Mouse (Mus musculus): Measurements from ENCODE around the gene Gm4559. TPM values are rescaled to one million over a fixed set of nuclear protein-coding genes. Genes with fewer than 3 reads are reported as not detected.
"Not testable (repeated sequence)": the region's sequence is repeated elsewhere in the genome, so short reads cannot be mapped to it uniquely, and the experiment has no call there.

Gene Gm4559
- polyA plus RNA-seq, 1 experiment from 2014 or later = not detected

GRCm38 (mm10) chr7:142297018-142297417 lies 22.9 kb upstream of the Gm4559 start, which contains the start of gene Krtap5-1:
TSS of gene Krtap5-1 (minus strand) at chr7:142297118.
- not testable (repeated sequence) for H3K27me3 ChIP-seq (replicated peaks); H3K4me2 ChIP-seq; H3K9me3 ChIP-seq; H3K4me3 ChIP-seq; H3K36me3 ChIP-seq; ATAC-seq (ENCODE audit: extremely low read depth, insufficient number of reproducible peaks, low FRiP score, low TSS enrichment); H3K9ac ChIP-seq
- Histone ChIP-seq H3K27ac (replicated peaks) (peak within 1 kb of the TSS; percentile 12; the same call in 1 of the 2 replicates), H3K4me1 (peaks cover 28% of the 10 kb centered on the region)

- ATAC-seq (ENCODE audit: extremely low read depth, insufficient number of reproducible peaks, low FRiP score, low TSS enrichment); H3K9me3 ChIP-seq; H3K27me3 ChIP-seq (replicated peaks); H3K9ac ChIP-seq; H3K4me3 ChIP-seq; H3K4me2 ChIP-seq; H3K36me3 ChIP-seq: not testable (repeated sequence)
- Histone ChIP-seq H3K27ac (replicated peaks) (peak overlapping the region; percentile 12; the same call in 1 of the 2 replicates), H3K4me1 (peaks cover 28% of the 10 kb centered on the region)
- WGBS = 18% methylated on average over 4 of the region's 4 CpGs
These were observed 21.9 kb upstream of the Gm4559 start for GRCm38 (mm10) chr7:142296108-142296507.

- Histone ChIP-seq H3K36me3 (no peaks in the 10 kb centered on the region), H3K27me3 (replicated peaks) (no peaks in the 10 kb centered on the region), H3K4me1 (peaks cover 28% of the 10 kb centered on the region), H3K4me3 (no peak overlapping the region), H3K9ac (no peak overlapping the region), H3K27ac (replicated peaks) (peak overlapping the region; percentile 12; the same call in 1 of the 2 replicates), H3K4me2 (no peak overlapping the region), H3K9me3 (no peaks in the 10 kb centered on the region)
- ATAC-seq (ENCODE audit: extremely low read depth, insufficient number of reproducible peaks, low FRiP score, low TSS enrichment) = no peak
These were observed 21.3 kb upstream of the Gm4559 start for GRCm38 (mm10) chr7:142295418-142295817.

GRCm38 (mm10) chr7:142293851-142294250 lies 19.7 kb upstream of the Gm4559 start:
- WGBS = 0% methylated on average over 2 of the region's 2 CpGs
- ATAC-seq (ENCODE audit: extremely low read depth, insufficient number of reproducible peaks, low FRiP score, low TSS enrichment); H3K4me3 ChIP-seq; H3K36me3 ChIP-seq; H3K9ac ChIP-seq; H3K9me3 ChIP-seq; H3K27ac ChIP-seq (replicated peaks); H3K27me3 ChIP-seq (replicated peaks); H3K4me2 ChIP-seq: not testable (repeated sequence)
- peaks cover 22% of the 10 kb centered on the region for H3K4me1 ChIP-seq

GRCm38 (mm10) chr7:142285910-142286612 lies 11.9 kb upstream of the Gm4559 start:
- H3K27me3 ChIP-seq (replicated peaks); H3K36me3 ChIP-seq; H3K4me3 ChIP-seq; H3K27ac ChIP-seq (replicated peaks); ATAC-seq (ENCODE audit: extremely low read depth, insufficient number of reproducible peaks, low FRiP score, low TSS enrichment); H3K9ac ChIP-seq; H3K4me2 ChIP-seq; H3K9me3 ChIP-seq: not testable (repeated sequence)
- peaks cover 34% of the 10 kb centered on the region for H3K4me1 ChIP-seq
- 35% methylated on average over 9 of the region's 9 CpGs for WGBS

- Histone ChIP-seq H3K27ac (replicated peaks) (peak overlapping the region; percentile 87), H3K4me3 (peak overlapping the region; percentile 66), H3K4me2 (peak overlapping the region; percentile 88), H3K9me3 (no peaks in the 10 kb centered on the region), H3K4me1 (peaks cover 34% of the 10 kb centered on the region), H3K9ac (peak overlapping the region; percentile 87), H3K27me3 (replicated peaks) (no peaks in the 10 kb centered on the region), H3K36me3 (no peaks in the 10 kb centered on the region)
- WGBS = 22% methylated on average over 23 of the region's 23 CpGs
- ATAC-seq (ENCODE audit: extremely low read depth, insufficient number of reproducible peaks, low FRiP score, low TSS enrichment) = no peak; the same call in 1 of the 2 replicates
These were observed 11.1 kb upstream of the Gm4559 start for GRCm38 (mm10) chr7:142285130-142285835.

GRCm38 (mm10) chr7:142284615-142285080 lies 10.5 kb upstream of the Gm4559 start:
- H3K27me3 ChIP-seq (replicated peaks) = no peaks in the 10 kb centered on the region; the same call in 1 of the 2 replicates
- H3K36me3 ChIP-seq = no peaks in the 10 kb centered on the region
- under 1% methylated on average over 19 of the region's 19 CpGs for WGBS
- peaks cover 34% of the 10 kb centered on the region for H3K4me1 ChIP-seq
- peak overlapping the region; percentile 87 for H3K9ac ChIP-seq
- no peaks in the 10 kb centered on the region for H3K9me3 ChIP-seq
- peak; percentile 58; the same call in 1 of the 2 replicates for ATAC-seq (ENCODE audit: extremely low read depth, insufficient number of reproducible peaks, low FRiP score, low TSS enrichment)
- H3K4me2 ChIP-seq = peak overlapping the region; percentile 88
- peak overlapping the region; percentile 87 for H3K27ac ChIP-seq (replicated peaks)
- H3K4me3 ChIP-seq = peak overlapping the region; percentile 66

- H3K9me3 ChIP-seq = no peaks in the 10 kb centered on the region
- peak overlapping the region; percentile 88 for H3K4me2 ChIP-seq
- H3K36me3 ChIP-seq = no peaks in the 10 kb centered on the region
- H3K4me3 ChIP-seq = peak overlapping the region; percentile 66
- 0 out of 2 replicates have a peak, but pooled peaks have one; percentile 34 for ATAC-seq (ENCODE audit: extremely low read depth, insufficient number of reproducible peaks, low FRiP score, low TSS enrichment)
- peaks cover 34% of the 10 kb centered on the region for H3K4me1 ChIP-seq
- WGBS = under 1% methylated on average over 38 of the region's 38 CpGs
- H3K27ac ChIP-seq (replicated peaks) = peak overlapping the region; percentile 87
- H3K27me3 ChIP-seq (replicated peaks) = no peaks in the 10 kb centered on the region; the same call in 1 of the 2 replicates
- H3K9ac ChIP-seq = peak overlapping the region; percentile 87
These were observed 9.9 kb upstream of the Gm4559 start for GRCm38 (mm10) chr7:142284023-142284591.

GRCm38 (mm10) chr7:142282847-142283246 lies 8.7 kb upstream of the Gm4559 start:
- H3K9me3 ChIP-seq; ATAC-seq (ENCODE audit: extremely low read depth, insufficient number of reproducible peaks, low FRiP score, low TSS enrichment); H3K36me3 ChIP-seq; H3K27me3 ChIP-seq (replicated peaks): not testable (repeated sequence)
- peak overlapping the region; percentile 70 for H3K9ac ChIP-seq
- peak overlapping the region; percentile 20; the same call in 1 of the 2 replicates for H3K27ac ChIP-seq (replicated peaks)
- WGBS = 15% methylated on average over 2 of the region's 2 CpGs
- H3K4me2 ChIP-seq = peak overlapping the region; percentile 88
- peak overlapping the region; percentile 66 for H3K4me3 ChIP-seq
- peaks cover 34% of the 10 kb centered on the region for H3K4me1 ChIP-seq

- not testable (repeated sequence) for H3K9ac ChIP-seq; H3K27me3 ChIP-seq (replicated peaks); H3K4me3 ChIP-seq; ATAC-seq (ENCODE audit: extremely low read depth, insufficient number of reproducible peaks, low FRiP score, low TSS enrichment); H3K9me3 ChIP-seq; H3K36me3 ChIP-seq; H3K27ac ChIP-seq (replicated peaks); H3K4me2 ChIP-seq
- WGBS = 76% methylated on average over 1 of the region's 1 CpGs
- H3K4me1 ChIP-seq = peaks cover 16% of the 10 kb centered on the region
These were observed 5.1 kb upstream of the Gm4559 start for GRCm38 (mm10) chr7:142279291-142279690.

GRCm38 (mm10) chr7:142278183-142278582 lies 4.0 kb upstream of the Gm4559 start:
- H3K36me3 ChIP-seq; ATAC-seq (ENCODE audit: extremely low read depth, insufficient number of reproducible peaks, low FRiP score, low TSS enrichment); H3K9ac ChIP-seq; H3K9me3 ChIP-seq; H3K27ac ChIP-seq (replicated peaks); H3K4me2 ChIP-seq; H3K4me3 ChIP-seq; H3K27me3 ChIP-seq (replicated peaks): not testable (repeated sequence)
- H3K4me1 ChIP-seq = peaks cover 16% of the 10 kb centered on the region
- WGBS = 0% methylated on average over 3 of the region's 3 CpGs
